Comparison of ENCODE assay signal across 14 mouse cellular contexts in genomic region chr12:12220755-12221496, GRCm38 (mm10). TPM values are rescaled to one million over a fixed set of nuclear protein-coding genes. Genes with fewer than 3 reads are reported as not detected.
DNase-seq lines count a peak whose midpoint lies in the region; ATAC-seq and TF ChIP-seq lines count a peak whose summit lies in the region.
"Had no signal": no experiment of that assay in that cellular context is flagged by ENCODE, and none has a peak within 500 bp of the region (broad histone marks: within the 10 kb centered on the region; RNA-seq: fewer than 3 reads in every experiment).

No protein-coding gene starts in this region.

- WGBS in forebrain, embryonic 13.5 days = 71% methylated on average over 8 of the region's 8 CpGs
- 78% methylated on average over 8 of the region's 8 CpGs for WGBS in forebrain, embryonic 12.5 days
- 40% methylated on average over 8 of the region's 8 CpGs for WGBS in lung, embryonic 16.5 days

- DNase-seq in lung, postnatal 25 days (ENCODE audit: low spot score) = no peak
- DNase-seq in layer of hippocampus, adult 2 months (ENCODE audit: low spot score in 2 of 2) = peak; percentile 74 to 89
- peak; percentile 77 to 89 for DNase-seq in right cerebral cortex, postnatal 10 days (ENCODE audit: low spot score in 2 of 2)
- no peak for DNase-seq in spleen, postnatal 14 days (ENCODE audit: low spot score in 2 of 2)
- DNase-seq: cerebellum, adult 11 months; heart, adult 18-20 months had no signal

- peak overlapping the region; percentile 40 for H3K27ac ChIP-seq in forebrain, embryonic 13.5 days
- H3K27ac ChIP-seq in forebrain, embryonic 12.5 days = no peak overlapping the region
- H3K27ac ChIP-seq in lung, embryonic 16.5 days (ENCODE audit: low read length) = no peak overlapping the region
- H3K27ac ChIP-seq in layer of hippocampus, adult 2 months = peak overlapping the region; percentile 88
- H3K27ac ChIP-seq: embryonic facial prominence, embryonic 15.5 days; limb, embryonic 13.5 days had no signal

- ATAC-seq in forebrain, embryonic 13.5 days = peak; percentile 92
- ATAC-seq in forebrain, embryonic 12.5 days (ENCODE audit: low FRiP score) = no peak
- ATAC-seq in lung, embryonic 16.5 days (ENCODE audit: low read depth) = peak; percentile 52
- no peak for ATAC-seq in megakaryocyte-erythroid progenitor cell, adult 5-6 weeks (replicated peaks; ENCODE audit: low FRiP score, low TSS enrichment, poor library complexity, severe bottlenecking)
- ATAC-seq: intestine, embryonic 16.5 days had no signal

- H3K4me2 ChIP-seq in forebrain, embryonic 13.5 days = no peak overlapping the region
- H3K4me2 ChIP-seq in forebrain, embryonic 12.5 days = no peak overlapping the region
- no peak overlapping the region for H3K4me2 ChIP-seq in lung, embryonic 16.5 days (ENCODE audit: low read depth, low read length)
- H3K4me2 ChIP-seq: embryonic facial prominence, embryonic 15.5 days; limb, embryonic 13.5 days had no signal

- H3K4me3 ChIP-seq in forebrain, embryonic 13.5 days = no peak overlapping the region
- H3K4me3 ChIP-seq in forebrain, embryonic 12.5 days (replicated peaks) = no peak overlapping the region
- no peak overlapping the region for H3K4me3 ChIP-seq in lung, embryonic 16.5 days (ENCODE audit: low read length)
- H3K4me3 ChIP-seq in layer of hippocampus, adult 2 months = no peak overlapping the region
- H3K4me3 ChIP-seq: embryonic facial prominence, embryonic 15.5 days; limb, embryonic 13.5 days; megakaryocyte, embryonic 14.5 days had no signal

- H3K9ac ChIP-seq in forebrain, embryonic 13.5 days = no peak overlapping the region
- H3K9ac ChIP-seq in forebrain, embryonic 12.5 days = no peak overlapping the region
- no peak overlapping the region for H3K9ac ChIP-seq in lung, embryonic 16.5 days (ENCODE audit: low read length)
- H3K9ac ChIP-seq: embryonic facial prominence, embryonic 15.5 days; limb, embryonic 13.5 days had no signal

- no peaks in the 10 kb centered on the region for H3K27me3 ChIP-seq in forebrain, embryonic 13.5 days
- H3K27me3 ChIP-seq in forebrain, embryonic 12.5 days = no peaks in the 10 kb centered on the region
- H3K27me3 ChIP-seq in lung, embryonic 16.5 days (ENCODE audit: control insufficient read depth, insufficient read depth, low read depth, low read length) = no peaks in the 10 kb centered on the region
- H3K27me3 ChIP-seq: embryonic facial prominence, embryonic 15.5 days; limb, embryonic 13.5 days had no signal

- TF ChIP-seq CTCF in layer of hippocampus, adult 2 months (conservative IDR thresholded peaks at IDR 0.05) = no peak

- H3K9me3 ChIP-seq in forebrain, embryonic 13.5 days (replicated peaks) = no peaks in the 10 kb centered on the region
- no peaks in the 10 kb centered on the region for H3K9me3 ChIP-seq in forebrain, embryonic 12.5 days
- H3K9me3 ChIP-seq in lung, embryonic 16.5 days (ENCODE audit: control insufficient read depth, low read length) = no peaks in the 10 kb centered on the region
- H3K9me3 ChIP-seq: embryonic facial prominence, embryonic 15.5 days; limb, embryonic 13.5 days; megakaryocyte, embryonic 14.5 days had no signal

- H3K36me3 ChIP-seq in forebrain, embryonic 13.5 days (ENCODE audit: poor library complexity, severe bottlenecking) = no peaks in the 10 kb centered on the region
- H3K36me3 ChIP-seq in forebrain, embryonic 12.5 days (replicated peaks) = no peaks in the 10 kb centered on the region
- H3K36me3 ChIP-seq in lung, embryonic 16.5 days (ENCODE audit: control insufficient read depth, insufficient read depth, low read length) = no peaks in the 10 kb centered on the region
- H3K36me3 ChIP-seq: embryonic facial prominence, embryonic 15.5 days; limb, embryonic 13.5 days had no signal

- H3K4me1 ChIP-seq in forebrain, embryonic 13.5 days = peaks cover 5% of the 10 kb centered on the region; the same call in 1 of the 2 replicates
- no peaks in the 10 kb centered on the region for H3K4me1 ChIP-seq in forebrain, embryonic 12.5 days
- no peaks in the 10 kb centered on the region for H3K4me1 ChIP-seq in lung, embryonic 16.5 days (replicated peaks; ENCODE audit: control insufficient read depth, insufficient read depth, low read length)
- H3K4me1 ChIP-seq: embryonic facial prominence, embryonic 15.5 days; limb, embryonic 13.5 days; megakaryocyte, embryonic 14.5 days had no signal

RNA-seq across cellular contexts. Expression of gene Fam49a, which starts 41.0 kb away (rescaled TPM):
- 45.9 and 55.0 TPM in 2 replicates for polyA plus RNA-seq in forebrain, embryonic 13.5 days (2015; fragmentation: Nextera tagmentation; extraction: Ambion mirVana)
- 20.4 and 21.1 TPM in 2 replicates for polyA plus RNA-seq in forebrain, embryonic 12.5 days (2016; fragmentation: Nextera tagmentation; extraction: Ambion mirVana)
- 16.8 TPM in 2 replicates for polyA plus RNA-seq in lung, embryonic 16.5 days (2015; fragmentation: Nextera tagmentation; extraction: Ambion mirVana)
- 100 to 1,000 TPM; 178 to 186 TPM for total RNA-seq in layer of hippocampus, adult 2 months (2021)
- 0.85 and 3.0 TPM in 2 replicates for total RNA-seq in megakaryocyte-erythroid progenitor cell, adult 5-6 weeks (2014; fragmentation: Nextera tagmentation)
- total RNA-seq in megakaryocyte-erythroid progenitor cell, adult 5-6 weeks (2017) = 0.94 and 8.8 TPM in 2 replicates

Comparison
In these comparisons a context has a peak if more than half of its experiments do, and no peak if none do; other contexts are left out.
1. ATAC-seq: peak in forebrain, embryonic 13.5 days (single experiment) and lung, embryonic 16.5 days (single experiment); none in forebrain, embryonic 12.5 days (single experiment) and megakaryocyte-erythroid progenitor cell, adult 5-6 weeks (single experiment).
2. H3K27ac ChIP-seq: peak in forebrain, embryonic 13.5 days (single experiment) and layer of hippocampus, adult 2 months (single experiment); none in forebrain, embryonic 12.5 days (single experiment) and lung, embryonic 16.5 days (single experiment).
3. DNase-seq: peak in layer of hippocampus, adult 2 months (2 of 2) and right cerebral cortex, postnatal 10 days (2 of 2); none in lung, postnatal 25 days (single experiment) and spleen, postnatal 14 days (0 of 2).